ENCODE assay signal across 40 mouse cellular contexts in the genomic region with DNA sequence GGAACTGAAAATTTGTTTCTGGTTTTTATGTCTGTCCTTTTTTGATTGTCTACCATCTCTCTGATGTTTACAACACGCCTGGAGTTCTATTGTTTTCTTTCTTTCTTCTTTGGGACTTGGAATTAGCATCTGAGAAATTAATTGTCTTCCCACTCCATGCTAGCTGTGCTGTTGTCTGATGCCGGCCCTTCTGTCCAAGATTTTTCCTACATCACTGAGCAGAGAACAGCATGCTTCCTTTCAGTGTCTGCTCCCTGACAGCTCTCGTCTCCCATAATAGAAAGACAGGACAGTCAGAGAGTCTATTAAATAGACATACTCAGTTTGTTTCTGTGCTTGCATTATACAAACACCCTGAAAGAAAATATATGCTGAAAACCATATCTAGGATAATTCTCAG. TPM values are rescaled to one million over a fixed set of nuclear protein-coding genes. Genes with fewer than 3 reads are reported as not detected.
DNase-seq lines count a peak whose midpoint lies in the region; ATAC-seq lines count a peak whose summit lies in the region.
"Had no signal": no experiment of that assay in that cellular context is flagged by ENCODE, and none has a peak within 500 bp of the region (broad histone marks: within the 10 kb centered on the region; RNA-seq: fewer than 3 reads in every experiment).

No protein-coding gene starts in this region.

- H3K9ac ChIP-seq in hindbrain, embryonic 13.5 days, result no peak overlapping the region
- H3K9ac ChIP-seq in hindbrain, embryonic 11.5 days (ENCODE audit: low read depth, low read length), result no peak overlapping the region
- no peak overlapping the region for H3K9ac ChIP-seq in midbrain, embryonic 13.5 days (replicated peaks)
- no peak overlapping the region for H3K9ac ChIP-seq in midbrain, embryonic 14.5 days (replicated peaks; ENCODE audit: low read length)
- H3K9ac ChIP-seq: forebrain, embryonic 15.5 days; heart, embryonic 15.5 days; kidney, embryonic 15.5 days; liver, embryonic 14.5 days had no signal

- H3K9me3 ChIP-seq in hindbrain, embryonic 13.5 days, result no peaks in the 10 kb centered on the region
- no peaks in the 10 kb centered on the region for H3K9me3 ChIP-seq in hindbrain, embryonic 11.5 days (ENCODE audit: control insufficient read depth, low read length)
- no peaks in the 10 kb centered on the region for H3K9me3 ChIP-seq in midbrain, embryonic 13.5 days
- no peaks in the 10 kb centered on the region for H3K9me3 ChIP-seq in midbrain, embryonic 10.5 days (replicated peaks)
- H3K9me3 ChIP-seq in midbrain, embryonic 14.5 days (ENCODE audit: control insufficient read depth, low read length), result no peaks in the 10 kb centered on the region
- H3K9me3 ChIP-seq: forebrain, embryonic 15.5 days; heart, embryonic 10.5 days; heart, embryonic 15.5 days; kidney, embryonic 15.5 days had no signal

- H3K27ac ChIP-seq in hindbrain, embryonic 13.5 days, result no peak overlapping the region
- no peak overlapping the region for H3K27ac ChIP-seq in hindbrain, embryonic 11.5 days (ENCODE audit: low read depth, low read length)
- H3K27ac ChIP-seq in midbrain, embryonic 13.5 days, result no peak overlapping the region; the same call in 1 of the 2 replicates
- H3K27ac ChIP-seq in midbrain, embryonic 10.5 days (replicated peaks), result no peak overlapping the region
- no peak overlapping the region for H3K27ac ChIP-seq in midbrain, embryonic 14.5 days (replicated peaks; ENCODE audit: low read depth, low read length)
- H3K27ac ChIP-seq: forebrain, embryonic 15.5 days; heart, embryonic 10.5 days; heart, embryonic 15.5 days; kidney, embryonic 15.5 days; liver, embryonic 14.5 days; macrophage had no signal

- no peak overlapping the region for H3K4me2 ChIP-seq in hindbrain, embryonic 13.5 days
- H3K4me2 ChIP-seq in hindbrain, embryonic 11.5 days (replicated peaks; ENCODE audit: low read depth, low read length), result no peak overlapping the region
- H3K4me2 ChIP-seq in midbrain, embryonic 13.5 days (replicated peaks), result no peak overlapping the region
- no peak overlapping the region for H3K4me2 ChIP-seq in midbrain, embryonic 14.5 days (ENCODE audit: low read length)
- H3K4me2 ChIP-seq: forebrain, embryonic 15.5 days; heart, embryonic 15.5 days; kidney, embryonic 15.5 days had no signal

- 0 out of 2 replicates have a peak, but pooled peaks have one; percentile 61 for ATAC-seq in hindbrain, embryonic 13.5 days (ENCODE audit: low FRiP score)
- ATAC-seq in hindbrain, embryonic 11.5 days (ENCODE audit: low FRiP score), result no peak; the same call in 1 of the 2 replicates
- 0 out of 2 replicates have a peak, but pooled peaks have one; percentile 17 for ATAC-seq in midbrain, embryonic 13.5 days
- no peak for ATAC-seq in midbrain, embryonic 14.5 days (ENCODE audit: low FRiP score, low TSS enrichment)
- ATAC-seq: activated CD4-positive, CD25-positive, alpha-beta regulatory T cell, adult 4 months; forebrain, embryonic 15.5 days; inflammation-experienced regulatory T-cells, adult 6 months had no signal

- H3K36me3 ChIP-seq in hindbrain, embryonic 13.5 days, result no peaks in the 10 kb centered on the region
- H3K36me3 ChIP-seq in hindbrain, embryonic 11.5 days (ENCODE audit: control insufficient read depth, insufficient read depth, low read length), result no peaks in the 10 kb centered on the region
- H3K36me3 ChIP-seq in midbrain, embryonic 13.5 days, result no peaks in the 10 kb centered on the region
- H3K36me3 ChIP-seq in midbrain, embryonic 10.5 days, result no peaks in the 10 kb centered on the region
- no peaks in the 10 kb centered on the region for H3K36me3 ChIP-seq in midbrain, embryonic 14.5 days (ENCODE audit: control insufficient read depth, insufficient read depth, low read length)
- H3K36me3 ChIP-seq: forebrain, embryonic 15.5 days; heart, embryonic 10.5 days; heart, embryonic 15.5 days; kidney, embryonic 15.5 days had no signal

- intact Hi-C loops in heart, postnatal 25 days (cut with DNase I), result no loop called here

- no peak overlapping the region for H3K4me3 ChIP-seq in hindbrain, embryonic 13.5 days
- H3K4me3 ChIP-seq in hindbrain, embryonic 11.5 days (ENCODE audit: low read depth, low read length), result no peak overlapping the region
- no peak overlapping the region for H3K4me3 ChIP-seq in midbrain, embryonic 13.5 days (replicated peaks)
- no peak overlapping the region for H3K4me3 ChIP-seq in midbrain, embryonic 10.5 days
- H3K4me3 ChIP-seq in midbrain, embryonic 14.5 days (replicated peaks; ENCODE audit: low read depth, low read length), result no peak overlapping the region
- H3K4me3 ChIP-seq: erythroblast, embryonic 14.5 days; forebrain, embryonic 15.5 days; heart, embryonic 10.5 days; heart, embryonic 15.5 days; kidney, embryonic 15.5 days had no signal

- no peak for DNase-seq in hindbrain, embryonic 11.5 days (ENCODE audit: low spot score)
- no peak for DNase-seq in midbrain, embryonic 10.5 days (ENCODE audit: low spot score)
- peak; percentile 24 for DNase-seq in midbrain, embryonic 14.5 days
- DNase-seq in kidney, postnatal 25 days, result no peak
- DNase-seq in heart, postnatal 25 days (ENCODE audit: low spot score), result no peak
- DNase-seq: adrenal gland, adult 2 months; adrenal gland, postnatal 36 days; B cell, adult 2 months; cerebellum, adult 9-10 months; gastrocnemius, postnatal 25 days; heart, adult 11 months; heart, postnatal 4 days; kidney, adult 18-20 months; kidney, postnatal 4 days; liver; lung, adult 2 months; lung, postnatal 10 days; thymus, adult 2 months; thymus, postnatal 36 days had no signal

- 27% methylated on average over 3 of the region's 3 CpGs for WGBS in hindbrain, embryonic 13.5 days
- WGBS in hindbrain, embryonic 11.5 days, result 29% methylated on average over 3 of the region's 3 CpGs
- WGBS in midbrain, embryonic 13.5 days, result 18% methylated on average over 3 of the region's 3 CpGs
- 35% methylated on average over 3 of the region's 3 CpGs for WGBS in midbrain, embryonic 10.5 days
- WGBS in midbrain, embryonic 14.5 days, result 14% methylated on average over 3 of the region's 3 CpGs

- no peaks in the 10 kb centered on the region for H3K27me3 ChIP-seq in hindbrain, embryonic 13.5 days
- no peaks in the 10 kb centered on the region for H3K27me3 ChIP-seq in hindbrain, embryonic 11.5 days (ENCODE audit: control insufficient read depth, insufficient read depth, low read length)
- H3K27me3 ChIP-seq in midbrain, embryonic 13.5 days, result no peaks in the 10 kb centered on the region
- no peaks in the 10 kb centered on the region for H3K27me3 ChIP-seq in midbrain, embryonic 10.5 days (ENCODE audit: low read depth, poor library complexity, severe bottlenecking)
- H3K27me3 ChIP-seq in midbrain, embryonic 14.5 days (ENCODE audit: control insufficient read depth, insufficient read depth, low read length), result no peaks in the 10 kb centered on the region
- H3K27me3 ChIP-seq: forebrain, embryonic 15.5 days; heart, embryonic 15.5 days; kidney, embryonic 15.5 days had no signal

- peaks cover 3% of the 10 kb centered on the region; the same call in 1 of the 2 replicates for H3K4me1 ChIP-seq in hindbrain, embryonic 13.5 days (replicated peaks)
- H3K4me1 ChIP-seq in hindbrain, embryonic 11.5 days (replicated peaks; ENCODE audit: control insufficient read depth, insufficient read depth, low read length), result no peaks in the 10 kb centered on the region
- peaks cover 5% of the 10 kb centered on the region; the same call in 1 of the 2 replicates for H3K4me1 ChIP-seq in midbrain, embryonic 13.5 days (replicated peaks)
- no peaks in the 10 kb centered on the region for H3K4me1 ChIP-seq in midbrain, embryonic 10.5 days
- H3K4me1 ChIP-seq in midbrain, embryonic 14.5 days (ENCODE audit: control insufficient read depth, insufficient read depth, low read length), result no peaks in the 10 kb centered on the region
- H3K4me1 ChIP-seq: forebrain, embryonic 15.5 days; heart, embryonic 10.5 days; heart, embryonic 15.5 days; kidney, embryonic 15.5 days had no signal

RNA-seq across cellular contexts. Expression of a gene that starts 55.8 kb away (rescaled TPM):
- polyA plus RNA-seq in hindbrain, embryonic 13.5 days (2015; fragmentation: Nextera tagmentation; extraction: Ambion mirVana), result not detected in 2 replicates
- polyA plus RNA-seq in hindbrain, embryonic 11.5 days (2014; fragmentation: Nextera tagmentation; extraction: Ambion mirVana), result not detected in 2 replicates
- not detected in 2 replicates for polyA plus RNA-seq in midbrain, embryonic 13.5 days (2015; fragmentation: Nextera tagmentation; extraction: Ambion mirVana)
- polyA plus RNA-seq in midbrain, embryonic 10.5 days (2016; fragmentation: Nextera tagmentation; extraction: Ambion mirVana), result not detected in 2 replicates
- polyA plus RNA-seq in midbrain, embryonic 14.5 days (2014; fragmentation: Nextera tagmentation; extraction: Ambion mirVana), result not detected in 2 replicates
- not detected for total RNA-seq in heart, postnatal 25 days (2021)
- total RNA-seq: adrenal gland, adult 2 months; adrenal gland, postnatal 36 days; gastrocnemius, adult 18-20 months; gastrocnemius, postnatal 25 days; heart, postnatal 4 days; layer of hippocampus, adult 8-10 months; left cerebral cortex, postnatal 10 days; megakaryocyte-erythroid progenitor cell, adult 5-6 weeks; neutrophil, adult 5-6 weeks had no signal
- polyA plus RNA-seq: activated CD4-positive, CD25-positive, alpha-beta regulatory T cell, adult 4 months; adrenal gland, adult 2 months; cortical plate, adult 2 months; embryonic facial prominence, embryonic 14.5 days; erythroblast, embryonic 14.5 days; forebrain, embryonic 15.5 days; frontal cortex, adult 2 months; heart, embryonic 10.5 days; heart, embryonic 15.5 days; inflammation-experienced regulatory T-cells, adult 6 months; kidney, embryonic 15.5 days; limb, embryonic 11.5 days; liver, embryonic 14.5 days; lung, adult 2 months; macrophage; neural tube, embryonic 11.5 days had no signal

Comparison
In these comparisons a context has a peak if more than half of its experiments do, and no peak if none do; other contexts are left out.
1. ATAC-seq: peak in hindbrain, embryonic 13.5 days (single experiment) and midbrain, embryonic 13.5 days (single experiment); none in hindbrain, embryonic 11.5 days (single experiment) and midbrain, embryonic 14.5 days (single experiment).